Mouse (Mus musculus) forebrain, embryonic 14.5 days (tissue): ENCODE results near the gene Cdc27. TPM values are rescaled to one million over a fixed set of nuclear protein-coding genes. Genes with fewer than 3 reads are reported as not detected.
A peak's percentile ranks its signal among the peaks of the same experiment; 100 is the strongest.

Source experiments
- ATAC-seq: fragments of 200-750 bp; cut with Nextera tagmentation; 2 replicates; pipeline ENCODE4 v1.8.0; 2017; ENCODE audit warnings: mild to moderate bottlenecking, moderate library complexity
- DNase-seq: peaks from one replicate; pipeline ENCODE4 v3.0.0-alpha.2; 2015; ENCODE audit warnings: low spot score
- H3K27ac ChIP-seq: fragments of 300-500 bp; sonication (generic); 2 replicates; pipeline ENCODE4 v1.5.1; 2014; ENCODE audit warnings: low read depth, mild to moderate bottlenecking, control low read depth, low read length, moderate library complexity
- H3K27me3 ChIP-seq: fragments of 300-500 bp; sonication (generic); replicated peaks from 2 replicates; pipeline ENCODE4 v1.6.1; 2014; ENCODE audit warnings: low read length, control low read depth, mixed read lengths; ENCODE audit not compliant: control insufficient read depth, insufficient read depth
- H3K36me3 ChIP-seq: fragments of 300-500 bp; sonication (generic); 2 replicates; pipeline ENCODE4 v1.6.1; 2014; ENCODE audit warnings: low read length, control low read depth; ENCODE audit not compliant: control insufficient read depth, insufficient read depth
- H3K4me1 ChIP-seq: fragments of 300-500 bp; sonication (generic); 2 replicates; pipeline ENCODE4 v1.6.1; 2014; ENCODE audit warnings: antibody characterized with exemption, low read length, control low read depth; ENCODE audit not compliant: control insufficient read depth, insufficient read depth
- H3K4me2 ChIP-seq: fragments of 300-500 bp; sonication (generic); 2 replicates; pipeline ENCODE4 v1.6.1; 2014; ENCODE audit warnings: mild to moderate bottlenecking, control low read depth, low read length
- H3K4me3 ChIP-seq: fragments of 300-500 bp; sonication (generic); 2 replicates; pipeline ENCODE4 v1.5.1; 2014; ENCODE audit warnings: low read depth, low read length, control low read depth
- H3K9ac ChIP-seq: fragments of 300-500 bp; sonication (generic); 2 replicates; pipeline ENCODE4 v1.6.1; 2014; ENCODE audit warnings: mild to moderate bottlenecking, low read length, control low read depth, moderate library complexity
- H3K9me3 ChIP-seq: fragments of 300-500 bp; sonication (generic); replicated peaks from 2 replicates; pipeline ENCODE4 v1.6.1; 2016; ENCODE audit warnings: low read length, control low read depth, mixed read lengths; ENCODE audit not compliant: control insufficient read depth
- WGBS: fragments of 180-500 bp; shearing (Covaris S2); extraction: QIAGEN DNeasy Blood & Tissue Kit; methylation state at CpG from one replicate; pipeline ENCODE4 v1.1.7; 2014; 5-methylcytosine and 5-hydroxymethylcytosine counted together
- polyA plus RNA-seq: library from polyadenylated mRNA; unstranded; fragments of >200 nt; fragmentation: Nextera tagmentation; extraction: Ambion mirVana; gene quantifications from 2 replicates; pipeline ENCODE4 v1.2.1, GENCODE M21; 2014

The Cdc27 gene
- polyA plus RNA-seq, 1 experiment from 2014 or later: 50.4 TPM

DNA sequence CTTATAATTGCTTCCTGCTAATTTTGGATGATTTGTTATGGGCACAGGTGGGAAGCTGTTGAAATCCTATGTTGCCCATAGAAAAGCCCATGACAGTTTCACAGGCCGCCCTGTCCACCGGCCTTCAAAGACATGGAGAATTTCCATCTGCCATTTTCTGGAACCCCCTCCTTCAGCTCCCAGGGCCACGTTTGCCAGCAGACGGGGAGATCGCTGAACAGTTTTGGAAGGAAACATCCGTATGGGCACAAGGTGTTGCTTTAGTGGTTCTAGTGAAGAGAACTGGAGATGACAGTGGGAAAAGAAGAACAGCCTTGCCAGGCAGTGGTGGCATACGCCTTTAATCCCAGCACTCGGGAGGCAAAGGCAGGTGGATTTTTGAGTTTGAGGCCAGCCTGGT is 68.4 kb downstream of the Cdc27 start:
- no peaks in the 10 kb centered on the region for H3K36me3 ChIP-seq
- H3K27me3 ChIP-seq: no peaks in the 10 kb centered on the region
- H3K4me2 ChIP-seq: no peak overlapping the region
- H3K9me3 ChIP-seq: no peaks in the 10 kb centered on the region
- H3K27ac ChIP-seq: no peak overlapping the region
- WGBS: 95% methylated on average over 8 of the region's 8 CpGs
- no peak for ATAC-seq
- H3K9ac ChIP-seq: no peak overlapping the region
- no peak overlapping the region for H3K4me3 ChIP-seq
- H3K4me1 ChIP-seq: no peaks in the 10 kb centered on the region
- DNase-seq: no peak

GRCm38 (mm10) chr11:104479505-104479904 is 70.9 kb downstream of the Cdc27 start:
- ATAC-seq (no peak), DNase-seq (no peak)
- Histone ChIP-seq H3K4me2 (no peak overlapping the region), H3K4me3 (no peak overlapping the region), H3K27ac (no peak overlapping the region), H3K4me1 (no peaks in the 10 kb centered on the region), H3K9me3 (no peaks in the 10 kb centered on the region), H3K9ac (no peak overlapping the region), H3K27me3 (no peaks in the 10 kb centered on the region), H3K36me3 (no peaks in the 10 kb centered on the region)
- 64% methylated on average over 4 of the region's 4 CpGs for WGBS

DNA sequence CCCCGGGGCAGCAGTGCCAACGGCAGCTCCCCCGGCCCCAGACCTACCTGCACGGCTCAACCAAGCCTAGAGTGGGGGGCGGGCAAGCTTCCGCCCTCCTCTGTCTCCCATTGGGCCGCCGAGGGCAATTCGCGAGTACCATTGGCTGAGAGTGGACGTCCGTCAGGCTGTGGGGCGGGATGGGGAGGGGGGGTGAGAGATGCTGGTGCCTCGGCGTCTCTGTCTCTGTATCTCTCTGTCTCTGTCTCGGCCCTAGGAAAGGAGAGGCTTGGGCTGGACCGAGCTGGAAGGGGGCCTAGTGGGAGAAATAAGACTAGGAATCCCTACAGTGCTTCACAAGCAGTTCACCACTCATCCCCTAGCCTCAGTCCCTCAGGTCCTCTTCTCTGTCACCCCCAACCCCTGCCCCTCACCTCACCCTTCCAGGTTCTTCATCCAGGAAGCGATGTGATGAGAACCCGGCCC is 81.0 kb downstream of the Cdc27 start:
- H3K9ac ChIP-seq: peak overlapping the region; percentile 93
- peaks cover 2% of the 10 kb centered on the region; the same call in 1 of the 2 replicates for H3K36me3 ChIP-seq
- no peaks in the 10 kb centered on the region for H3K27me3 ChIP-seq
- H3K4me2 ChIP-seq: peak overlapping the region; percentile 63
- DNase-seq (peak; percentile 97), ATAC-seq (peak; percentile 100)
- H3K4me1 ChIP-seq: peaks cover 8% of the 10 kb centered on the region
- under 1% methylated on average over 19 of the region's 19 CpGs for WGBS
- H3K9me3 ChIP-seq: no peaks in the 10 kb centered on the region
- 0 out of 2 replicates have a peak overlapping the region, but pooled peaks have one; percentile 39 for H3K27ac ChIP-seq
- peak overlapping the region; percentile 97 for H3K4me3 ChIP-seq

GRCm38 (mm10) chr11:104468751-104469268 is 81.6 kb downstream of the Cdc27 start, which contains the start of gene Kansl1:
Gene Kansl1 (minus strand): TSS chr11:104468861.
- peak within 1 kb of the TSS; percentile 93 for H3K9ac ChIP-seq
- WGBS: under 1% methylated on average over 48 of the region's 69 CpGs
- H3K4me2 ChIP-seq: peak within 1 kb of the TSS; percentile 68
- peak; percentile 66 for ATAC-seq
- no peaks in the 10 kb centered on the region for H3K9me3 ChIP-seq
- H3K36me3 ChIP-seq: peaks cover 6% of the 10 kb centered on the region; the same call in 1 of the 2 replicates
- H3K27ac ChIP-seq: 0 out of 2 replicates have a peak within 1 kb of the TSS, but pooled peaks have one; percentile 39
- H3K27me3 ChIP-seq: no peaks in the 10 kb centered on the region
- H3K4me3 ChIP-seq: peak within 1 kb of the TSS; percentile 97
- H3K4me1 ChIP-seq: peaks cover 8% of the 10 kb centered on the region
- peak; percentile 29 for DNase-seq

DNA sequence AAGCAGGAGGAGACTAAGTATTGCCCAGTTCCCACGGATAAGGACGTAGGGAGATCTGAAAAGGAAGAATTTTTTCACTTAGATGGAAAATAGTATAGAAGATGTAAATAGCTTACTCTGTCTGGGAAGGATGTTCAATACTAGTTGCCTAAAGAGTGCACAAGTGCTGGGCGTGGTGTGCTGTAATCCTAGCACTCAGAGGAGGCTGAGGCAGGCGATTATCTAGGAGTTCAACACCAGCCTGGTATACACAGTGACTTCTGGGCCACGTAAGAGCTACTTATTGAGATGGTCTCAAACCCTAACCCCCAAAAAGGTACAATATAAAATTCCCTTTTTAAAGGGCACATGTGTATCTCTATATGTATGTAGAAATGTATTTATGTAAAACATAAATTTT is 82.7 kb downstream of the Cdc27 start:
- 78% methylated on average over 5 of the region's 5 CpGs for WGBS
- no peaks in the 10 kb centered on the region for H3K9me3 ChIP-seq
- H3K27ac ChIP-seq: no peak overlapping the region
- no peak for ATAC-seq
- DNase-seq: no peak
- H3K4me2 ChIP-seq: no peak overlapping the region
- no peak overlapping the region for H3K9ac ChIP-seq
- peaks cover 11% of the 10 kb centered on the region for H3K36me3 ChIP-seq
- no peak overlapping the region for H3K4me3 ChIP-seq
- H3K27me3 ChIP-seq: no peaks in the 10 kb centered on the region
- peaks cover 8% of the 10 kb centered on the region for H3K4me1 ChIP-seq

GRCm38 (mm10) chr11:104461551-104461950 is 88.9 kb downstream of the Cdc27 start:
- H3K27me3 ChIP-seq: no peaks in the 10 kb centered on the region
- H3K9me3 ChIP-seq: no peaks in the 10 kb centered on the region
- H3K36me3 ChIP-seq: peaks cover 26% of the 10 kb centered on the region
- no peak overlapping the region for H3K27ac ChIP-seq
- peak; percentile 90 for DNase-seq
- no peak overlapping the region for H3K9ac ChIP-seq
- no peak overlapping the region for H3K4me2 ChIP-seq
- H3K4me1 ChIP-seq: no peaks in the 10 kb centered on the region
- ATAC-seq: no peak
- no peak overlapping the region for H3K4me3 ChIP-seq

GRCm38 (mm10) chr11:104459671-104460070 is 90.7 kb downstream of the Cdc27 start:
- H3K4me3 ChIP-seq: no peak overlapping the region
- H3K4me1 ChIP-seq: no peaks in the 10 kb centered on the region
- no peak overlapping the region for H3K4me2 ChIP-seq
- peaks cover 26% of the 10 kb centered on the region for H3K36me3 ChIP-seq
- no peaks in the 10 kb centered on the region for H3K9me3 ChIP-seq
- WGBS: 95% methylated on average over 2 of the region's 2 CpGs
- DNase-seq (no peak), ATAC-seq (no peak)
- no peaks in the 10 kb centered on the region for H3K27me3 ChIP-seq
- H3K27ac ChIP-seq: no peak overlapping the region
- H3K9ac ChIP-seq: no peak overlapping the region

GRCm38 (mm10) chr11:104458507-104458906 is 91.9 kb downstream of the Cdc27 start:
- Histone ChIP-seq H3K9me3 (no peaks in the 10 kb centered on the region), H3K4me1 (no peaks in the 10 kb centered on the region), H3K9ac (no peak overlapping the region), H3K27ac (no peak overlapping the region), H3K4me2 (no peak overlapping the region), H3K4me3 (no peak overlapping the region), H3K36me3 (peaks cover 19% of the 10 kb centered on the region), H3K27me3 (no peaks in the 10 kb centered on the region)
- 78% methylated on average over 2 of the region's 2 CpGs for WGBS
- DNase-seq (no peak), ATAC-seq (no peak)
